Mouse (Mus musculus): ENCODE results near the gene Tnik. TPM values are rescaled to one million over a fixed set of nuclear protein-coding genes. Genes with fewer than 3 reads are reported as not detected.

Gene Tnik
- polyA plus RNA-seq, 1 experiment from 2014 or later, result 18.3 TPM

GRCm38 (mm10) chr3:28706736-28707135 is 443.7 kb downstream of the Tnik start:
- Histone ChIP-seq H3K27ac (no peak overlapping the region), H3K4me3 (no peak overlapping the region), H3K9ac (no peak overlapping the region), H3K4me2 (replicated peaks) (no peak overlapping the region), H3K9me3 (no peaks in the 10 kb centered on the region), H3K27me3 (no peaks in the 10 kb centered on the region), H3K4me1 (no peaks in the 10 kb centered on the region), H3K36me3 (no peaks in the 10 kb centered on the region)
- no peak for ATAC-seq (ENCODE audit: insufficient number of reproducible peaks, insufficient read depth, low FRiP score, low TSS enrichment)
- 73% methylated on average over 4 of the region's 4 CpGs for WGBS

- no peaks in the 10 kb centered on the region for H3K27me3 ChIP-seq
- no peak overlapping the region for H3K4me3 ChIP-seq
- no peaks in the 10 kb centered on the region for H3K9me3 ChIP-seq
- ATAC-seq (ENCODE audit: insufficient number of reproducible peaks, insufficient read depth, low FRiP score, low TSS enrichment), result no peak
- no peak overlapping the region for H3K4me2 ChIP-seq (replicated peaks)
- H3K36me3 ChIP-seq, result no peaks in the 10 kb centered on the region
- no peaks in the 10 kb centered on the region for H3K4me1 ChIP-seq
- WGBS, result 81% methylated on average over 1 of the region's 1 CpGs
- no peak overlapping the region for H3K27ac ChIP-seq
- H3K9ac ChIP-seq, result no peak overlapping the region
Measured at GRCm38 (mm10) chr3:28709740-28710139, 446.7 kb downstream of the Tnik start.

GRCm38 (mm10) chr3:28713913-28714698 is 451.1 kb downstream of the Tnik start:
- Histone ChIP-seq H3K36me3 (no peaks in the 10 kb centered on the region), H3K4me2 (replicated peaks) (no peak overlapping the region), H3K4me3 (no peak overlapping the region), H3K9me3 (no peaks in the 10 kb centered on the region), H3K4me1 (no peaks in the 10 kb centered on the region), H3K27ac (no peak overlapping the region), H3K9ac (no peak overlapping the region), H3K27me3 (no peaks in the 10 kb centered on the region)
- WGBS, result 80% methylated on average over 7 of the region's 7 CpGs
- ATAC-seq (ENCODE audit: insufficient number of reproducible peaks, insufficient read depth, low FRiP score, low TSS enrichment), result no peak

- H3K27ac ChIP-seq, result no peak overlapping the region
- no peaks in the 10 kb centered on the region for H3K36me3 ChIP-seq
- H3K27me3 ChIP-seq, result no peaks in the 10 kb centered on the region
- no peaks in the 10 kb centered on the region for H3K9me3 ChIP-seq
- no peak overlapping the region for H3K9ac ChIP-seq
- H3K4me3 ChIP-seq, result no peak overlapping the region
- H3K4me2 ChIP-seq (replicated peaks), result no peak overlapping the region
- no peak for ATAC-seq (ENCODE audit: insufficient number of reproducible peaks, insufficient read depth, low FRiP score, low TSS enrichment)
- 91% methylated on average over 2 of the region's 2 CpGs for WGBS
- H3K4me1 ChIP-seq, result no peaks in the 10 kb centered on the region
Measured at GRCm38 (mm10) chr3:28718521-28718920, 455.5 kb downstream of the Tnik start.

GRCm38 (mm10) chr3:28721218-28721617 is 458.2 kb downstream of the Tnik start:
- no peak overlapping the region for H3K9ac ChIP-seq
- no peaks in the 10 kb centered on the region for H3K36me3 ChIP-seq
- WGBS, result 65% methylated on average over 5 of the region's 5 CpGs
- no peak overlapping the region for H3K4me3 ChIP-seq
- H3K27ac ChIP-seq, result no peak overlapping the region
- no peak overlapping the region for H3K4me2 ChIP-seq (replicated peaks)
- ATAC-seq (ENCODE audit: insufficient number of reproducible peaks, insufficient read depth, low FRiP score, low TSS enrichment), result no peak
- H3K27me3 ChIP-seq, result no peaks in the 10 kb centered on the region
- H3K4me1 ChIP-seq, result no peaks in the 10 kb centered on the region
- no peaks in the 10 kb centered on the region for H3K9me3 ChIP-seq

GRCm38 (mm10) chr3:28721838-28722237 is 458.8 kb downstream of the Tnik start:
- no peak for ATAC-seq (ENCODE audit: insufficient number of reproducible peaks, insufficient read depth, low FRiP score, low TSS enrichment)
- 88% methylated on average over 7 of the region's 7 CpGs for WGBS
- H3K27ac ChIP-seq, result no peak overlapping the region

GRCm38 (mm10) chr3:28722531-28722930 is 459.5 kb downstream of the Tnik start:
- H3K36me3 ChIP-seq, result no peaks in the 10 kb centered on the region
- no peak overlapping the region for H3K27ac ChIP-seq
- H3K4me2 ChIP-seq (replicated peaks), result no peak overlapping the region
- H3K4me1 ChIP-seq, result no peaks in the 10 kb centered on the region
- no peaks in the 10 kb centered on the region for H3K27me3 ChIP-seq
- no peak for ATAC-seq (ENCODE audit: insufficient number of reproducible peaks, insufficient read depth, low FRiP score, low TSS enrichment)
- H3K4me3 ChIP-seq, result no peak overlapping the region
- no peaks in the 10 kb centered on the region for H3K9me3 ChIP-seq
- H3K9ac ChIP-seq, result no peak overlapping the region

More at GRCm38 (mm10) chr3:28721838-28722237, 458.8 kb downstream of the Tnik start:
- no peak overlapping the region for H3K9ac ChIP-seq
- no peaks in the 10 kb centered on the region for H3K4me1 ChIP-seq
- H3K4me3 ChIP-seq, result no peak overlapping the region
- H3K4me2 ChIP-seq (replicated peaks), result no peak overlapping the region
- H3K27me3 ChIP-seq, result no peaks in the 10 kb centered on the region
- no peaks in the 10 kb centered on the region for H3K9me3 ChIP-seq
- no peaks in the 10 kb centered on the region for H3K36me3 ChIP-seq

- Histone ChIP-seq H3K4me1 (no peaks in the 10 kb centered on the region), H3K27ac (no peak overlapping the region), H3K9me3 (no peaks in the 10 kb centered on the region), H3K27me3 (no peaks in the 10 kb centered on the region), H3K4me3 (no peak overlapping the region), H3K4me2 (replicated peaks) (no peak overlapping the region), H3K36me3 (no peaks in the 10 kb centered on the region), H3K9ac (no peak overlapping the region)
- no peak for ATAC-seq (ENCODE audit: insufficient number of reproducible peaks, insufficient read depth, low FRiP score, low TSS enrichment)
- 69% methylated on average over 6 of the region's 6 CpGs for WGBS
Measured at GRCm38 (mm10) chr3:28723534-28723933, 460.5 kb downstream of the Tnik start.

- Histone ChIP-seq H3K27me3 (no peaks in the 10 kb centered on the region), H3K4me1 (no peaks in the 10 kb centered on the region), H3K27ac (no peak overlapping the region), H3K4me3 (no peak overlapping the region), H3K9me3 (no peaks in the 10 kb centered on the region), H3K4me2 (replicated peaks) (no peak overlapping the region), H3K36me3 (no peaks in the 10 kb centered on the region), H3K9ac (no peak overlapping the region)
- 92% methylated on average over 13 of the region's 13 CpGs for WGBS
- ATAC-seq (ENCODE audit: insufficient number of reproducible peaks, insufficient read depth, low FRiP score, low TSS enrichment), result no peak
Measured at GRCm38 (mm10) chr3:28725203-28725602, 462.2 kb downstream of the Tnik start.

Small RNA genes within 50 kb of the gene (microRNA-seq; reads per million reads assigned to microRNA genes)
- gene Mir466q, result not detected

Measured in embryonic facial prominence, embryonic 12.5 days (tissue).